Mouse (Mus musculus) thymus, adult 2 months (tissue): ENCODE data around the gene Cactin. TPM values are rescaled to one million over a fixed set of nuclear protein-coding genes. Genes with fewer than 3 reads are reported as not detected.

Experiments used
- DNase-seq: peaks from one replicate; pipeline ENCODE4 v3.0.0; 2021
- H3K27ac ChIP-seq: fragments of 200-500 bp; 2 replicates; pipeline ENCODE4 v1.5.1; 2012; ENCODE audit warnings: low read length, control low read depth; ENCODE audit not compliant: control insufficient read depth, insufficient read depth
- H3K27me3 ChIP-seq: fragments of 200-500 bp; 2 replicates; pipeline ENCODE4 v1.6.1; 2012; ENCODE audit warnings: mild to moderate bottlenecking, low read length, moderate library complexity, mixed read lengths; ENCODE audit not compliant: control insufficient read depth, insufficient read depth
- H3K36me3 ChIP-seq: fragments of 200-500 bp; 2 replicates; pipeline ENCODE4 v1.6.1; 2012; ENCODE audit warnings: mild to moderate bottlenecking, low read length, moderate library complexity; ENCODE audit not compliant: control insufficient read depth, insufficient read depth
- H3K4me1 ChIP-seq: fragments of 200-500 bp; replicated peaks from 2 replicates; pipeline ENCODE4 v1.6.1; 2012; ENCODE audit warnings: low read length; ENCODE audit not compliant: control insufficient read depth, insufficient read depth
- H3K4me3 ChIP-seq: fragments of 200-500 bp; 2 replicates; pipeline ENCODE4 v1.5.1; 2012; ENCODE audit warnings: mild to moderate bottlenecking, low read length, control low read depth, moderate library complexity; ENCODE audit not compliant: control insufficient read depth, insufficient read depth
- CTCF ChIP-seq: fragments of 200-500 bp; IDR thresholded peaks from 2 replicates; pipeline ENCODE4 v1.5.1; 2012; ENCODE audit warnings: mild to moderate bottlenecking, control low read depth, low read length, moderate library complexity, borderline replicate concordance; ENCODE audit not compliant: control insufficient read depth, poor library complexity, insufficient read depth; ENCODE audit errors: extremely low read depth
- POLR2A ChIP-seq: fragments of 200-500 bp; IDR thresholded peaks from 2 replicates; pipeline ENCODE4 v1.6.1; 2012; ENCODE audit warnings: mild to moderate bottlenecking, low read length, control low read depth, moderate library complexity; ENCODE audit not compliant: control insufficient read depth, poor library complexity, insufficient read depth; ENCODE audit errors: extremely low read depth
- WGBS: fragments of 180-500 bp; shearing (Covaris S2); methylation state at CpG from one replicate; pipeline ENCODE4 v1.1.7; 2018; 5-methylcytosine and 5-hydroxymethylcytosine counted together
- polyA plus RNA-seq: library from polyadenylated mRNA; depleted of rRNA; stranded (reverse); fragments of >200 nt; gene quantifications from 2 replicates; pipeline ENCODE4 v1.2.3, GENCODE M21; 2012

Cactin gene
- polyA plus RNA-seq, 1 experiment: 89.3 TPM

DNA sequence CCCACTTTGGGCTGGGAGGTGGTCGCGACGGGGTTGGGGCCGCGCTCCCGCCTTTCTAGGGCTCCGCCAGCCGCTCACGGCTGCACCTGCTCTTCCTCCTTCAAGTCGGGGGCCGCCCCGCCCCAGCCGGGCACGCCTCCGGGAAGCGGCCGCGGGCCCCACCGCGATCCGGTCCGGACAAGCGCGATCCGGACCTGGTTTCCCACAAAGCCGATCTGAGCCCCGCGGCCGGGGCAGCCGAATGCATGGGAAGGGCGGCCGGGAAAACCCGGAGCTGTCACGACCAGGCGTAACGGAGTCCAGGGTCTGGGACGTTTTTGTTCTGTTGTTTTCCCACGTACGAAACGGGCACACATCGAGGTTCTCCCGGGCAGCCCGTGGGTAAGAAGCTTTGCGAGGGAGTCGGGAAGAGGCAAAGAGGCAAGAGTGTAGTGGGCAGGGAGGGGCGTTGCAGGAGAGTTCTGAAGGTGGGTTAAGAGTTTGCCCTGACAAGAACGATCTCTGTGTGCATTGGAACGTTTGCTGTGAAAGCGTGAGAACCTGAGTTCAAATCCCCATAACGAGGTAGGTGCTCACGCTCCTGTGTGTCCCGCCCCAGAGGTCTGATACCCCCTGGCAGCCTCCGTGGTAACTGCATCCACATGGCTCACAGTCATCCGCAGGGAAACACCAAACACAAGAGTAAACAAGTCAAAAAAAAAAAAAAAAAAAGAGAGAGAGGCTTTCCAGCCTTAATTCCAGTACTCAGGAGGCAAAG is 35.0 kb upstream of the Cactin start:
- Histone ChIP-seq H3K27ac (no peak overlapping the region), H3K4me3 (peak overlapping the region; percentile 60), H3K36me3 (no peaks in the 10 kb centered on the region), H3K4me1 (peaks cover 36% of the 10 kb centered on the region), H3K27me3 (no peaks in the 10 kb centered on the region)
- WGBS: 2% methylated on average over 54 of the region's 54 CpGs
- TF ChIP-seq POLR2A: peak; percentile 48; the same call in 1 of the 2 replicates
- TF ChIP-seq CTCF: no peak
- DNase-seq: peak; percentile 97

DNA sequence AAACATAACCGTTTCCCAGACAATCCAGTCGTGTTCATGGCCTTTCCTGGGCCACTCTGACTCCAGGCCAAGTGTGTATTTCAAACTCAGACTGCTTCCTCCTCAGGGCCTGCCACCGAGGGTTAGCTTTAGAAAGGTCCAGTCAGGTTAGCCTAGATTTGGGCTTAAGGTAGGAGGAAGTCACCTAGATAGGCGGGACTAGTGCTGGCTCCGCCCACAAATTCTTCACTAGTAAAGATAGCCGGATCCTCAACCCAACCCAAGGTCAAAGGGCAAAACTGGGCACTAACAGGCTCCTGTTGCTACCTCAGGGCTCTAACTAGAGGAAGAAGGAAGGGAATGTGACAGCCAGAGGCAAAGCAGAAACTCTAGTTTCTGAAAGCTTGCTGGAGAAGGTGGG is 34.3 kb upstream of the Cactin start:
- no peak for DNase-seq
- H3K36me3 ChIP-seq: no peaks in the 10 kb centered on the region
- no peak overlapping the region for H3K27ac ChIP-seq
- no peak overlapping the region for H3K4me3 ChIP-seq
- no peaks in the 10 kb centered on the region for H3K27me3 ChIP-seq
- 72% methylated on average over 6 of the region's 6 CpGs for WGBS
- no peak for TF ChIP-seq POLR2A
- TF ChIP-seq CTCF: no peak
- H3K4me1 ChIP-seq: peaks cover 43% of the 10 kb centered on the region

DNA sequence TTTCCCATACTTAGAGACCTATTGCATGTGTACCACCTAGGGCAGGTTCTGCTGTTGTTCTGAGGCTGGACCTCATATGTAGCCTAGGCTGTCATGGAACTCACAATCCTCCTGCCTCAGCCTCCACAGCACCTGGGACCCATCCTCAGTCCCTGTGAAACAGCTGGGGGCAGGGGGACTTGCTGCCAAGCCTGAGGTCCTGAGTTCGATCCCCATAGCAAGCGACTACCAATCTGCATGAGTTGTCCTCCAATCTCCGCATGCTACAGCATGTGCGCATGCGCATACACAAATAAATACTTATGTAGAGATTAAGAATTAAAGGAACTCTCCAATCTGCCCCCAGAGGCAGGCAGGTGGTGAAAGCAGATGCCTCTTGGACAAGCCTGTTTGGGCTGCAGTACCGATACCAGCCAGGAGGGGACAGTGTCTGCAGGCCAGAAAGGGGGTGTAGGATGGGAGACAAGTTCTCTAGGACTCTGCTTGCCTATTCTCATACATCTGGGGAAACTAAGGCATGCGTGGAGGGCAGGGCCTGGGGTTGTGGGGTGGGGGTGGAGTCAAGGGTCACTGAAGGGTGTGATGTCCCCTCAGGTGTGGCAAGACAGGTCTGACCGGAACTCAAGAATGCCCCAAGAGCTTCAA is 33.3 kb upstream of the Cactin start:
- Histone ChIP-seq H3K36me3 (no peaks in the 10 kb centered on the region), H3K4me3 (no peak overlapping the region), H3K27ac (no peak overlapping the region), H3K4me1 (peaks cover 49% of the 10 kb centered on the region), H3K27me3 (no peaks in the 10 kb centered on the region)
- 77% methylated on average over 8 of the region's 8 CpGs for WGBS
- peak; percentile 74 for DNase-seq
- peak; percentile 87; the same call in 1 of the 2 replicates for TF ChIP-seq CTCF
- TF ChIP-seq POLR2A: no peak

- H3K27ac ChIP-seq: no peak overlapping the region
- no peak overlapping the region for H3K4me3 ChIP-seq
- H3K4me1 ChIP-seq: peaks cover 50% of the 10 kb centered on the region
Measured at GRCm38 (mm10) chr10:81288601-81289000, 32.3 kb upstream of the Cactin start.

GRCm38 (mm10) chr10:81289278-81289677 is 31.6 kb upstream of the Cactin start:
- H3K36me3 ChIP-seq: no peaks in the 10 kb centered on the region
- peak; percentile 89 for TF ChIP-seq CTCF
- no peak for TF ChIP-seq POLR2A
- peaks cover 57% of the 10 kb centered on the region for H3K4me1 ChIP-seq
- WGBS: 12% methylated on average over 7 of the region's 7 CpGs
- H3K27ac ChIP-seq: no peak overlapping the region
- H3K27me3 ChIP-seq: no peaks in the 10 kb centered on the region
- H3K4me3 ChIP-seq: no peak overlapping the region
- peak; percentile 74 for DNase-seq

More at GRCm38 (mm10) chr10:81288601-81289000, 32.3 kb upstream of the Cactin start:
- peak; percentile 44; the same call in 1 of the 2 replicates for TF ChIP-seq CTCF
- TF ChIP-seq POLR2A: no peak
- no peaks in the 10 kb centered on the region for H3K36me3 ChIP-seq
- H3K27me3 ChIP-seq: no peaks in the 10 kb centered on the region
- WGBS: 55% methylated on average over 6 of the region's 6 CpGs
- DNase-seq: peak; percentile 63

GRCm38 (mm10) chr10:81289811-81290210 is 31.1 kb upstream of the Cactin start:
- TF ChIP-seq CTCF (no peak), POLR2A (no peak)
- Histone ChIP-seq H3K36me3 (no peaks in the 10 kb centered on the region), H3K27me3 (no peaks in the 10 kb centered on the region), H3K4me1 (peaks cover 61% of the 10 kb centered on the region), H3K27ac (no peak overlapping the region), H3K4me3 (no peak overlapping the region)
- WGBS: 83% methylated on average over 14 of the region's 14 CpGs
- no peak for DNase-seq
